Mouse (Mus musculus): ENCODE results near the gene Pfpl. TPM values are rescaled to one million over a fixed set of nuclear protein-coding genes. Genes with fewer than 3 reads are reported as not detected.
A peak's percentile ranks its signal among the peaks of the same experiment; 100 is the strongest.

Gene Pfpl
- total RNA-seq (2015) (not detected in 2 replicates), total RNA-seq (2017) (not detected in 2 replicates)

DNA sequence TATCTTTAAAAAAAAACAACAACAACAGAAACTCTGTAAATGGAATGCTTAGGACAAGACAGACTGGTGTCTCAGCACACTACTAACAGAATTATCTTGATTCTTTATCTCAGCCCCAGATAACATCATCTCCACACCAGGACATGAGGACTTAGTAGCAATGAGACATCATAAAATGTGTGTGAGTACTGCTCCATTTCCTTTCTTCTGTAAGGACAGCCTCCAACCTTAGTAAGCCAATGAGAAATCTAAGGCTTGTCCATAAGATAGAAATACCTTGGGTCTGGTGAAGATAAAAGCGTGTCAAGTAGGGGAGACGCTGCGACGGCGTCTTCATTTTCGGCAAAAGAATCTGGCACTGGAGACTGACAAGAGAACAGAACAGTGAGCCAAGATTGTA lies at the start of gene Pfpl:
Pfpl (plus strand) TSS at position 301 of the 400 bp plus-strand sequence.
- no peak for ATAC-seq (ENCODE audit: poor library complexity, severe bottlenecking)

DNA sequence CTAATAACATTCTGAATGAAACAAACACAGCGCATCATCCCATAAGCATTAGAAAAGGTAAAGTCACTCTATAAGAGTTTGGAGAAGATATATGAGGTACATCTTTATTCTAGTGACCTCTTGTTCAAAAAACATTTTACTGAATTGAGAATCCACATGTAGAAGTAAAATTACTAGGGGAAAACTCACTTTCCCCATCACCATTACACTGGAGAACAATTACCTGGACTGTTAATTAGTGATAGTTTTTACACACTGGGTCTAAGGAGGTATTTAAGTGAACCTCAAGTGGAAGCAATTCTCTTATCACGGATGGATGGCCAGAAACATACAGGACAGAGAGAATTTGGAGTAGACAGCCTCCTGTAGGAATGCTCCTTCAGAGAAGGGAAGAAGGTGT lies 40.7 kb upstream of the Pfpl start, which contains the start of gene Olfr1440:
Olfr1440 (plus strand) TSS at position 301 of the 400 bp plus-strand sequence.
- no peak for ATAC-seq (ENCODE audit: poor library complexity, severe bottlenecking)

DNA sequence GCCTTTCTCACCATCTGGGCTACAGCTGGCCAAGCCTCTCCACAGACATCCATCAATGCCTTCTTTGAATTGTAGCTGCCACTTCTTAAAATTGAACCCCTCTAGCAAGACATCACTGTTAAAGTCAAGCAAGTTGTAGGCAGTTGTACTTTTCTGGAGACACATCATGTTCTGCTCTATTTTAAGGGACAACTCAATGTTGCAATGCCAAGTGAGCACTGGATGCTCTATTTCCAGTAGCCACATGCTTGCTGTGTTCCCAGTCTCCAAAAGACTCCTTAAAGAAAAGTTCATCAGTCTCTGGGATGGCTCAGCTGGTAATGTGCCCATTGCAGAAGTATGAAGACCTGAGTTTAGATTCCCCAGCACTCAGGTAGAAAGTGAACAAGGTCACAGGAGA lies 14.0 kb upstream of the Pfpl start:
- ATAC-seq (ENCODE audit: poor library complexity, severe bottlenecking): no peak

DNA sequence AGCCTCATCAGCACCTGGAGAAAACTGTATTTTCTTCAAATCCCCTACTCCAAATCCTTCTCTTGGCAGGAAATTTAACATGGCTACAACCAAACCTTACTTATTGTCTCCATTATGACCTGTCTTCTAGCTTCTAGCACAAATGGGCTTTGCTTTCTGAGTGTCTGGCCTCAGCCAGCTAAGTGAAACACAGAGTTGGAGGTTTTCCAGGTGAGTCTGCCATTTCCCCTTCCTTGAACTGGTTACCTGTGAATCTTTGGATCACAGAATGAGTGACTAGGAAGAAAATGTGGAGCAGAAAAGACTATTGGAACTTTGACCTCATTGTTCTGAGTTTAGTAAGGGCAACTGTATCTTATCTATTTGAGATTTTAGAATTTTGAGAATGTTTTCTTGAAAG lies 10.3 kb upstream of the Pfpl start, which contains the start of gene Olfr1441:
Olfr1441 (plus strand) TSS at position 73 of the 400 bp plus-strand sequence.
- no peak for ATAC-seq (ENCODE audit: poor library complexity, severe bottlenecking)

DNA sequence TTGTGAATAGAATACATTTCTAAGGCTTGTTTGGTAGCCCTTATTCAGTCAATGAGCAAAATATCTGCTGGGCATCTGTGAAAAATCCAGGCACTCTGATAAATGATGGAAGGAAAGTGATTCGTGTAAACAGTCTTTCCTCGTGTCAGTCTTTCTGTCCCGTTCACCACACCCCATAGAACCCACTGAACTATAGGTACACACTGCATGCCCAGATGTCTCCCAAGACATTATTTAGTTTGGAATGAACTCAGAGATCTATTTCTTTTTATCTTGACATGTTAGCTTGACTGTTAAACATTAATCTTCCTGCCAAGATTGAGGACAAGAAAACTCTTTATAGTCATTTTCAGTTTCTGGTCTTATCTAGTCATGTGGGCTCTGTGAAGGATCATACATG lies 9.4 kb upstream of the Pfpl start:
- no peak for ATAC-seq (ENCODE audit: poor library complexity, severe bottlenecking)

DNA sequence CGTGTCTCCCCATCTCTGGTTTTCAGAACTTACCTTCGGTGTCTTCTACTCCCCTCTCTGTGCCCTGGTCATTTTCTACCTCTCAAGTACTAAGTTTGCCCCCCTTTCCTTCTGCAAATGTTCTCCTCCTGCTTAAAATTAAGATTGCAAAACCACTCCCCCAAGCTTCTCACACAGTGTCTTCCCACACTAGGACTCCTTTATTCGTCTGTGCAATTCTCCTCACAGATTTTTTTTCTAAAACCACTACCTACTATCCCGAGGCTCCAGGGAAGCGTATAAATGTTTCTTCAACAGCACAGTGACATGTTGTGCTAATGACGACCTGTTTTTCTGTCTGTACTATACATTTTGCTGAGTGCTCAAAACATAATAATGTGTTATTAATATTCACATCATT lies 7.2 kb upstream of the Pfpl start:
- no peak for ATAC-seq (ENCODE audit: poor library complexity, severe bottlenecking)

DNA sequence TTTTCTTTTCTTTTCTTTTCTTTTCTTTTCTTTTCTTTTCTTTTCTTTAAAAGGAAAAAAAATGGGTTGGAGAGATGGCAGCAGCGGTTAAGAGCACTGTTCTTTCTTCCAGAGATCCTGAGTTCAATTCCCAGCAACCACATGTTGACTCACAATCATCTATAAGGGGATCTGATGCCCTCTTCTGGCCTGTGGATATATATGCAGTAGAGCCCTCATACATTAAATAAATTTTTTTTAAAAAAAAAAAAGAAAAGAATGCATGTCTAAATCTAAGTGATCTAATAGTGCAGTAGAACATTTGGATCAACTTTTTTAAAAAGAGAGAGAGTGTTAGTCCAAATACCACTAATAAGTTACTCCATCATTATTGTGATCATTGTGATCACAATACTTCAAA lies 6.0 kb upstream of the Pfpl start:
- ATAC-seq (ENCODE audit: poor library complexity, severe bottlenecking): no peak

DNA sequence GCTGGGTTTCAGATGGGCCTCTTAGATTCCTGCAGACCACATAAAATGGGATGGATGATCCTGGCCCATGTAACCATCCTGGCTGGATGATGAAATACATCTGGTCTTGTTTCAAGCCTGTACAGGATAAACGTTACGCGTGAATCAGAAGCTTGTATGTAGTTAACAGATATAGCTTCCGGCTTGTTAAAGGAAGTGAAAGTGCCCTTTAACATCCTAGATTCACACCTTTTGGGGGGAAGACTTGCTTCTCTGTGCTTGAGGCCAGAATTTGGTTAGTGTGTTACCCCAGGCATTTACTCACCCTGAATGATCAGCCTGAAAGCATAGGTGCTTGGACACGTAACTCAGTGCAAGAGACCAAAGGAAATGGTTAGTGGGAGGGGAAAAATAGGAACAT lies 604 bp upstream of the Pfpl start:
- peak; percentile 69 for ATAC-seq (ENCODE audit: poor library complexity, severe bottlenecking)

DNA sequence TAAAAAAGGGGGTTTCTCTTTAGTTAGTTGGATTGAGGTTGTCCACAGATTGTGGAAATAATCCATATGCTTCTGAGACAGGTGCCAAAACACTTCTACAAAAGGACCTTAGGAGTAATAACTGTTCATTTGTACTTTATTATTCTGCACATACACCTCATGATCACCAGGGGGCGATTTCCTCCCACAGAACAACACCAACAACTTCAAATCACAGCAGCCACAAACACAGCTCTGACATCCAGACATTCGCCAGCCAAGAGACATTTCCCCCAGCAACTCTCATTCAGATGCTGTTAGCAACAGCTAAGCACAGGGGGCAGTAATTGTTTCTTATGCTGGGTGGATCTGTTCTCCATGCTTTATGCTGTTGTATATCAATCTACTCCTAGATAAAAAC lies 5.3 kb downstream of the Pfpl start:
- ATAC-seq (ENCODE audit: poor library complexity, severe bottlenecking): peak; percentile 59

DNA sequence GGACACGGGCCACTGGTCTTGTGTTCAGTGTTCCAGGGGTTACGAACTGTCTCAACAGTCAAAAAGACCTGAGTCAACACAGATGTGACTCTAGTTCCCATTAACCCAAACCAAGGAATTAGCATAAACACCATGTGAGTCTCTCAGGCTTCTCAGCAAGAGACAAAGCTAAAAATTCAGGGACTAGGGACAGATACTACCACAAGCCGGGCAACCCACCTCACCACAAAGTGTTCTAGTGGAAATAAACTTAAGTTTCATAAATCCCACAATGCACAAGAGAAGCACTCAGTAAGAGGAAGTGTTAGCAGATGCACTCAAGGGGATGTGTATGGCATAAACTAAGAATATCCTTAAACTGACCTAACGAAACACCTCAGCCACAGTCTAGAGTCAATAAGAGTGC lies 7.3 kb downstream of the Pfpl start:
- peak; percentile 73 for ATAC-seq (ENCODE audit: poor library complexity, severe bottlenecking)

DNA sequence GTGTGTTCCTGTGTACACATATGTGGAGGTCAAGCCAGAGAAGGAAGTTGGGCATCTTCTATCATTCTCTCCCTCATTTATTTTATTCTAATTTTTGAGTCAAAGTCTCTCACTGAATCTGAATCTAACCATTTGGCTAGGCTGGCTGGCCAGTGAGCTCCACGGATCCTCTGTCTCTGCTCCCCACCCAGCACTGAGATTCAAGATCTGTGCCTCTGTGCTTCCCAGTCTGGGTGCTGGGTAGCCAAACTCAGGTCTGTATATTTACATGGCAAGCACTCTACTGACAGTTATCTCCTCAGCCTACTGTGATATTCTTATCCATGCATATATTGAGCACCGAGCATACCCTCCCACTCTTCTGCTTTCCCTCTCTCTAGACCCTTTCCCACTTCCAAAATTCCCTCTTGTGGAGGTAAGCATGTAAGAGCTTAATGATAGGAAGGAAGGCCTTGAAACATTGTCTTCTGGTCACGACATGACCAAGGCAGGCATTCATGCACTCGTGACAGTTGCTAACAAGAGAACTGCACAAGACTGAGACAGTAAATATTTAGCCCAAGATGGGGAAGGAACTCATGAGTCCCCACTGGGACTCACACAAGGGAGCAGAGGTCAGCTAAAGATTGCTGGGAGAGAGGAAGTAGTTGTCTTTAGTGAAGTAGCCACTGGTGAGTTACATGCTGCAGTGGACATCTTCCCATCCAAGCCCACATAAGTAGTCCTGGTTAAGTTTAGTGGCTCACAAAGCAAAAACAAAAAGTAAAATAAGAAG lies 8.2 kb downstream of the Pfpl start:
- ATAC-seq (ENCODE audit: poor library complexity, severe bottlenecking): no peak

DNA sequence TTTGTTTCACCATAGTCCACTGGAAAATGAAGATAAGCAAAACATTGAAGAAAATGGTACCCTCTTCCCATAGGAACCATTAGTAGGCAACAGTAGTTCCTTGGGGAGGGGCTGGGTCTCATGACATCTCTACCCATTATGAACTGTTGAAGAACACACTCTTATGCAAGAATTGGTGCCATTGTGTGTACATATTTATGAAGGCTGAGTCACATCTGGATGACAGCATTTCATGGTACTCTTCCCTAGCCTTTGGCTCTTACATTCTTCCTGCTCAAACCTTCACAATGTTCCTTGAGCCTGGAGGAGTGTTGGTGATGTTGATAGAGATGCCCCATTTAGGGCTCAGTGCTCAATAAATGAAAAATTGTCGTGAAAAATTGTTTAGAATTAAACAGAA lies 11.9 kb downstream of the Pfpl start:
- no peak for ATAC-seq (ENCODE audit: poor library complexity, severe bottlenecking)

DNA sequence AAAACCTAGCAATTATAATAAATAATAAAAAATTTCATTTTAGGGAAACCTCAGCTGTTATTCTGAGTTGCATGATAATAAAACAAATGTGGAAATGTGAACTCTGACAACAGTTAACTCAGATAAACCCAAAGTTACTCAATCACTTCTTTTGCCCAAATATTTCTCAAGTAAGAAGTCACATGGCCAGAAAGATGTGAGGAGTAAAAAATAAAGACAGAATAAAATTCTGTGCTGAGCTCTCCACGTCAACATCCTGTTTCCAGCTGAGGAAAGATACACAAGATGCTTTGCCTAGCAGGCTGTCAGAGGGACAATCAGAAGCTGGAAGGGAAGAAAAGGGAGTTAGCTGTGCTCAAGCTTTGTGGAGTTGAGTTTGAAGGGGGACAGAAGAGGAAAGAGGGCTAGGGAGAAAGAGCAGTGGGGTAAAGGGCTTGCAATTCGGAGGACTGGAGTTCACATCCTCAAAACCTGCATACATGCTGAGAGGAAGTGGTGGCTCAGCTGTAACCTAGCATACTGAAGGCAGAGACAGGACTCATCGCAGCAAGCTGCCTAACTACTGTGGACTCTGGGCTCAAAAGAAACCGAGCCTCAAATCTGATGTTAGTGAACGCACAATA lies 12.5 kb downstream of the Pfpl start:
- ATAC-seq (ENCODE audit: poor library complexity, severe bottlenecking): peak; percentile 72

DNA sequence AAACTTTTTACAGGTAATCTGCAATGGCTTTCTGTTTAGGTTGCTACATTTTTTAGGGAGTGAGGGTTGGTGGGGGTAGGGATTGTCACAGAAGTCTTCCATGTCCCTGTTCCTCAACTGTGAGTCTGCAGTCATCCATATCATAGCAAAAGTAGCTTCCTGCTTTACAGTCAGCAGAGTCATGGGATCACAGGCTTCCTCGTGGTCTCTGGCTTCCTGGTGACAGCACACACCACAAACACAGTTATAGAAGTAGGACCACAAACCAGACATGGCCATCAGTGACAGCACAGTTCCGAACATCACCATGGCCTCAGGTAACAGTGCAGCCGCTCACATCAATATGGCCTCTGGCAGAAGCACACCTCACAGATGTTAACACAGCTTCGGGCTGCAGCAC lies 14.9 kb downstream of the Pfpl start:
- peak; percentile 73 for ATAC-seq (ENCODE audit: poor library complexity, severe bottlenecking)

DNA sequence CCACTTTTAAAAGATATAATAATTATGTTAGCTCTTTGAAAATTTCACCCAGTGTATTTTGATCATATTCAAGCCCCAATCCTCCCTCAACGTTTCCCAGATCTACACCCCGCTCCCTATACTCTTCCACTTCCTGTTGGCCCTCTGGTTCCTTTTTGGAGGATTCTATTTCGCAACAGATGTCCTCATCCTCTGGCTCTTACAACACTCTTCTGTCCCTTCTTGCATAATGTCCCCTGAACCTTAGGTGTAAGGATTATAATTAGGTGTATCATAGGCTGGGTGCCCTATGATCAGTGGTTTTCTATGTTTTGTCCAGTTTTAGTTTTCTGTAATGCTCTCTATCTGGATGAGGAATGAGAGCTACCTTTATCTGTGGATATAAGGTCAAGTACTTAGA lies 17.3 kb downstream of the Pfpl start:
- ATAC-seq (ENCODE audit: poor library complexity, severe bottlenecking): peak; percentile 73

DNA sequence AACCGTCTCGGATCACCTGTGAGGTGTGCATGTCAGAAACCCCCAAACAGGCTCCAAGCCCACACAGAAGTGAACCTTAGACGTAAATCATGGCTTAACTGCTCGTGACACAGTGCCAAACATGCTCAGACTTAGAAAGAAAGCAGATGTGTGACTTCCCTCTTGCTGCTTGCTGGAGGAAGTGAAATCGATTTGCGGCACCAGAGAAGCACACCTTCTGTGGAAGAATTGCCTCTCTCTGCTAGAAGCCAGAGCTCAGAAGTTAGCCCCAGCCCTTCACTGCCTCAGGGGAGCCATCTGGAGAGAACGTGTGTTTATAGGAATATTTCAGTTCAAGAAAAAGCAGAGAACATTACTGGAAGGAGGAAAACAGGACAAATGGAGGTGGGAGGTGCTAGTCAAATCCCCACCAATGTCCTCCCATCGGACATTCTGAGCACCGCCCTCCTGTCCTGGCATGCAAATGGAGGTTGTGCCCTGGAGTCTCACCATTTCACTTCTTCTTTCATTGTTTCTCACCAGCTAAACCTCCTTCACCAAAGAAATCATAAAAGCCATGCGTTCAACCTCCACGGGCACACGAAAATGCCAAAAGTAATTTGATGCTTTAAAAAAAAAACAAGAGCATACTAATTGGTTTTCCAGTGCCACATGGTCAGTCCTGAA lies 29.8 kb downstream of the Pfpl start:
- ATAC-seq (ENCODE audit: poor library complexity, severe bottlenecking): peak; percentile 80

DNA sequence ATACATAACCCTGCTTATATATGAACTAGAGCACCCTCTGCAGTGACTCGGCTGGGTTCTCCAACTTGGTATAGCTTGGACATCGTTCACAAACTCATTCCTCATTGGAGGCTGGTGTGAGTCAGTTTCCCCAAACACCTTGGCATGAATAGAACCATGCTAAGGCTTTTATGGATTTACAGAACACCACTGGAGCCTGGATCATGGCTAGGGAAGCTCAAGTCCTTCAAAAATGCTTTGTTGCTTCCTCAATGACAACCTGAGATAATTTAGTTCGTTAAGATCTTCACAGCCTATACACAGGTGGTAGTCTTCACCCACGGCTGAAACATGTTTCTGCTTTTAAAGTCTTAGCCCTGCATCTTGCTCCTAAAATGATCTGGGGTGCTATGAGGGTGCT lies 31.8 kb downstream of the Pfpl start:
- ATAC-seq (ENCODE audit: poor library complexity, severe bottlenecking): no peak

DNA sequence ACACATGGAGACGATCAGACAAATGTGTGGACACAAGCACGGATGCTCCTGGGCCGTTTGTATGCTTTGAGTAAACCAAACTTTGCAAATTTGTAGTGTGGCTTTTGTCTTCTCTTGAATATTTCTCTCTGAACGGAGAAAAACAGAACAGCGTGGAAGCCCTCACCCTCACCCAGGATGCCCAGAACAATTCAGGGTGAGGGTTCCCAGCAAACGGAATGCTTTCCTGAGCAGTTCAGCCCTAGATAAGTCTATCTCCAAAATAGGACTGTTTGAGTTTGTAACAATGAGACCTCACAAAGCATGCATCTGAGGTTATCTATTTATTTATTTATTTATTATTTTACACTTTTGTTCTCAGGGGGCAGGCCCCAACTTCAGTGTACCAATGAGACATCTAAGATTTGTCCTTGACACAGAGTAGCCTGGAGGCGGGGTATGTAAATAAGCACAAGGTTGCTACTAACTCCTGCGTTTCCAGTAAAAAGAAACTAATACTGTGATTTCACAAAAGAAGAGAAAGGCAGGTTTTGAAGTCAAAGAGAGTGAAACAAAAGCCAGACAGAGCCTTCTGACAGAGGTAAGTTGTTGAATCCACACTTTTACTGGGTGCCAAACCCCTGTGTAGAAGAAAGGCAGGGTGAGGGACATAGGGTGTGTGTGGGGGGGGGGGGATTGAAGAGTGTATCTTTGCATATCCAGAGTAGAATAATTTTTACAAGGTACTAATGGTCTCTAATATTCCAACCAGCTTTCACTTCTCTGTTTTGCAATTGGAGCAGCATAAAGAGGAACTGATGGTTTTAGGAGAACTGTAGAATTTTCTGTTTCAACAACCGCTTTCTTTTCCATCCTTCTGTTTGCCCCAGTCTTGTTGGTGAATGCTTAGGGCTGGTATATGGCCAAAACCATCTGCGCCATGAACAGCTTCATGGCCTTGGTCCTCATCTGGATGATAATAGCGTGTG lies 32.9 kb downstream of the Pfpl start, which contains the start of gene Mpeg1:
Mpeg1 (plus strand) TSS at position 498 of the 968 bp plus-strand sequence.
- peak; percentile 34 for ATAC-seq (ENCODE audit: poor library complexity, severe bottlenecking)

DNA sequence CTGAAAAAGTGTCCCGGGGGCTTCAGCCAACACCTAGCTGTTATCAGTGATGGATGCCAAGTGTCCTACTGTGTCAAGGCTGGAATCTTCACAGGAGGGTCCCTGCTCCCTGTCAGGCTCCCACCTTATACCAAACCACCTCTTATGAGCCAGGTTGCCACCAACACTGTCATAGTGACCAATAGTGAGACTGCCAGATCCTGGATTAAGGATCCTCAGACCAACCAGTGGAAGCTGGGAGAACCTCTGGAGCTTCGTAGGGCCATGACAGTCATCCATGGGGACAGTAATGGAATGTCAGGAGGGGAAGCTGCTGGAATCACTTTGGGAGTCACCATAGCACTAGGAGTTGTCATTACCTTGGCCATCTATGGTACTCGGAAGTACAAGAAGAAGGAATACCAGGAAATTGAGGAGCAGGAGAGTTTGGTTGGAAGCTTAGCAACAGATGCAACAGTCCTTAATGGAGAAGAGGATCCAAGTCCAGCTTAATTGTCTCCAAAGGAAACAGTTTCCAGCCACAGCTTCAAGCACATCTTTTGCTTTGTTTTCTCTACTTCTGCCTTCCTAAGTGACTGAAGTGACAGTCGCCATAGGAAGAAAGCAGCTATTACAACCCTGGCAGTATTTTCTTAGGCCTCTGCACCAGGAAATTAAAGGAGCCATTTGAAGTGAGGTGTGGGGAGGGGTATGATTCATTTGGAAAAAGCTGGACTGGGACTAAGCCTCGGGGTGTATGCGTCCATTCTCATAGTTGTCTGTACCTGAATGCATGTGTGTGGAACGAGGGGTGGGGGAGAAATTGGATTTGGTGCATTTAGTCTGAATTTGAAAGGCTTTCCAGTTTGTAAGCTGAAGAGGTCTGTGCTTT lies 35.4 kb downstream of the Pfpl start:
- ATAC-seq (ENCODE audit: poor library complexity, severe bottlenecking): no peak

DNA sequence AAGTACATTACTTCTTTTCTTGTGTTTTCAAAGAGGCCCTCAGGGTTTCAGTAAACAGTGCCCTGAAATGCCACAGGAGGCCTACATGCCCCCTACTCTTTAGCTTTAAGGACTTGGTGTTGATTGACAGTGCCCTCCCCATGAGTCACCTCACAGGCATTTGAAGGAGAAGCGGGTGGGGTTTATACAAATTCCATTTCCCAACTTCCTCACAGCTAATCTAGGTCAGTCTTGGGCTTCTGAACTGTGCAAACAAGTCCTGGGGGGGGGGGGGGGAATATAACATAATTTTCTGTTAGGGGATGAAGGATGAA lies 36.0 kb downstream of the Pfpl start:
- ATAC-seq (ENCODE audit: poor library complexity, severe bottlenecking): peak; percentile 54

Measured in megakaryocyte, adult 5-6 weeks (primary cell).